Mouse (Mus musculus) ES-Bruce4 (cell line): ENCODE measurements at regions not wholly inside any gene's neighbourhood (a gene's known extent, or its start where the extent isn't known, plus 50 kb on each side); places are given as distances from the start of the nearest gene placed in this dataset.

Source experiments
- CTCF ChIP-seq: IDR thresholded peaks from one replicate; pipeline ENCODE4 v1.8.1; 2011; ENCODE audit warnings: low read depth, low read length
- EP300 ChIP-seq: IDR thresholded peaks from 2 replicates; pipeline ENCODE4 v1.6.1; 2011; ENCODE audit warnings: low read depth, low read length; ENCODE audit not compliant: insufficient read depth
- POLR2A ChIP-seq: IDR thresholded peaks from one replicate; pipeline ENCODE4 v1.8.1; 2011; ENCODE audit warnings: low read length; ENCODE audit not compliant: insufficient read depth

DNA sequence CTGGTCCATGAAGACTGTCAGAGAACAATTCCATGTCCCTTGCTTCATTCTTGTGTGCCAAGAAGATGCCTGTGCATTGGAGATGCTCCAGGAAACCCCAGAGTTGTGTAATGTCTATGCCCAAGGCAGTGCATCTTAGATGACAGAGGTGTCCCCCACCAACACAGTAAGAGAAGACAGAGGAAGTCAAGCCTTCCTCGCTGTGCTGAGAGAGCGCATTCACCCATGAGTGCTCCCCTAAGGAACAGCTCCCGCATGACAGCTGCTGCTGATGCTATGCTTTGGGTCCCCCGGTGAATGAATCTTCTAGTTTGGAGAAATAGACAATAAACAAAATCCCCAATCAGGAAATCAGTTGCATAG is 100.7 kb downstream of the Kdr start:
- TF ChIP-seq POLR2A (no peak), CTCF (no peak), EP300 (no peak)
